Mouse (Mus musculus) heart, embryonic 16.5 days (tissue): ENCODE data around the gene Gm42417. TPM values are rescaled to one million over a fixed set of nuclear protein-coding genes. Genes with fewer than 3 reads are reported as not detected.
A peak's percentile ranks its signal among the peaks of the same experiment; 100 is the strongest.

ENCODE experiments used
- ATAC-seq: fragments of 200-750 bp; cut with Nextera tagmentation; replicated peaks from 2 replicates; pipeline ENCODE4 v1.8.0; 2017; ENCODE audit warnings: moderate number of reproducible peaks; ENCODE audit not compliant: insufficient read depth, low FRiP score; ENCODE audit errors: extremely low read depth
- H3K27ac ChIP-seq: fragments of 300-500 bp; sonication (generic); 2 replicates; pipeline ENCODE4 v1.5.1; 2014; ENCODE audit warnings: mild to moderate bottlenecking, low read length, control low read depth, moderate library complexity
- H3K27me3 ChIP-seq: fragments of 300-500 bp; sonication (generic); 2 replicates; pipeline ENCODE4 v1.6.1; 2014; ENCODE audit warnings: low read length, mixed read lengths; ENCODE audit not compliant: control insufficient read depth, insufficient read depth
- H3K36me3 ChIP-seq: fragments of 300-500 bp; sonication (generic); 2 replicates; pipeline ENCODE4 v1.6.1; 2014; ENCODE audit not compliant: control insufficient read depth, insufficient read depth
- H3K4me1 ChIP-seq: fragments of 300-500 bp; sonication (generic); 2 replicates; pipeline ENCODE4 v1.6.1; 2014; ENCODE audit warnings: low read length, mixed read lengths; ENCODE audit not compliant: control insufficient read depth, insufficient read depth
- H3K4me2 ChIP-seq: fragments of 300-500 bp; sonication (generic); 2 replicates; pipeline ENCODE4 v1.6.1; 2014; ENCODE audit warnings: low read depth, mild to moderate bottlenecking, control low read depth, low read length
- H3K4me3 ChIP-seq: fragments of 300-500 bp; sonication (generic); 2 replicates; pipeline ENCODE4 v1.5.1; 2014; ENCODE audit warnings: mild to moderate bottlenecking, control low read depth, low read length
- H3K9ac ChIP-seq: fragments of 300-500 bp; sonication (generic); 2 replicates; pipeline ENCODE4 v1.6.1; 2014; ENCODE audit warnings: low read length, control low read depth
- H3K9me3 ChIP-seq: fragments of 300-500 bp; sonication (generic); replicated peaks from 2 replicates; pipeline ENCODE4 v1.6.1; 2016; ENCODE audit warnings: low read length; ENCODE audit not compliant: control insufficient read depth
- WGBS: fragments of 180-500 bp; shearing (Covaris S2); extraction: QIAGEN DNeasy Blood & Tissue Kit; methylation state at CpG from one replicate; pipeline ENCODE4 v1.1.7; 2014; 5-methylcytosine and 5-hydroxymethylcytosine counted together
- polyA plus RNA-seq: library from polyadenylated mRNA; unstranded; fragments of >200 nt; fragmentation: Nextera tagmentation; extraction: Ambion mirVana; gene quantifications from 2 replicates; pipeline ENCODE4 v1.2.1, GENCODE M21; 2015

Gene Gm42417
- polyA plus RNA-seq, 1 experiment from 2014 or later, result not detected

DNA sequence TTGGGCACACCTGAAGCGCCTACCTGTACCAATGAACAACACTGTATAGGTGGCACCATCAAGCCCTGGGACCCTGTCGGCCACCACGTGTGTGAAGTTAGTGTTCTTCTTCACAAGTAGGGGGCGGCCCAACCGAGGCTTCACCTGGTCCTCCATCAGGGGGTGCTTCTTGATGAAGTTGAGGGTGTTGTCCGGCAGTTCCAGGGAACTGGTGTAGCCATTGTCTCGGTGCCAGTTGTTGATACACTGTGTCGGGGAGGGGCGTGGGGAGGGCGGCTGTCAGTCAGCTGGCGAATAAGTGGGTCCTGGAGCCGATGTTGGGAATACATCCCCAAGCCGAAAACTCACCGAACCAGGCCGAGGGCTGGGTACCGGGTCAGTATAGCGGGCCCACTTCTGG is 12.7 kb upstream of the Gm42417 start:
- ATAC-seq, result no peak
- Histone ChIP-seq H3K9ac (no peak overlapping the region), H3K36me3 (peaks cover 48% of the 10 kb centered on the region), H3K4me3 (no peak overlapping the region), H3K4me2 (no peak overlapping the region), H3K27ac (no peak overlapping the region), H3K4me1 (peaks cover 34% of the 10 kb centered on the region), H3K9me3 (no peaks in the 10 kb centered on the region), H3K27me3 (no peaks in the 10 kb centered on the region)
- WGBS, result 81% methylated on average over 17 of the region's 17 CpGs

DNA sequence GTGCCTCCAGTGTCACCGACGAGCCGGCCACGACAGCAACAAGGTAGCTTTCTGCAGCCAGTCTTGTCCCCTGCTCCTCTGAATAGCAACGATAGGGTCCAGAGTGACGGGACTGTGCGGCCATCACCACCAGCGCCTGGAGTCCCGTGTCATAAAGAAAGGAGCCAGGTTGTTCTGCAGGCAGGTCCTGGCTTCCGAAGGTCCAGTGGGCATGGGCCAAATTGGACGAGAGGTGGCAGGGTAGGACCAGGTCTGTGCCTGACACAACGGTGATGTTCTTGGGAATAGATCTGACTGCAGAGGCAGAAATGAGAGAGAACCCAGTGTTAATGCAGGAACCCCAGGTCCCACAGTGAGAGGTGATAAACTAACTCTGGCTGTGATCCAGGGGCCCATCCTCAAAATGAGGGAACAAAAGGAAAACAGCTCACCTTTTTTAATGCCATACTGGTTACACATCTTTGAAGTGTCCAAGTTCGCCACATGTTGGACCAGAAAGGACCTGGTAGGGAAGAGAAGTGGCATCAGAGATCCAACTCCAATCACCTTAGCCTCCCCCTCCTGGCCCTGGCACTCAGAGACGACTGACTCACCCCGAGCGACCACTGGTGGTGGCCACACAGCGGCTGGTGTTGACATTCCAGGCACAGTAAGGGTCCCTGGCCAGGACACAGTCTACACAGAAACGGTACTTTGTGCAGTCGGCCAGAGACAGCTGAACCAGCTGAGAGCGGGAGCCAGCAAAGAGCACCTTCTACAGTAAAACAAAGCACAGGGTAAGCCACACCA is 11.0 kb upstream of the Gm42417 start:
- Histone ChIP-seq H3K4me1 (peaks cover 34% of the 10 kb centered on the region), H3K9ac (no peak overlapping the region), H3K9me3 (no peaks in the 10 kb centered on the region), H3K36me3 (peaks cover 48% of the 10 kb centered on the region), H3K27me3 (no peaks in the 10 kb centered on the region), H3K4me3 (no peak overlapping the region), H3K27ac (no peak overlapping the region), H3K4me2 (no peak overlapping the region)
- WGBS, result 72% methylated on average over 20 of the region's 20 CpGs
- ATAC-seq, result no peak

DNA sequence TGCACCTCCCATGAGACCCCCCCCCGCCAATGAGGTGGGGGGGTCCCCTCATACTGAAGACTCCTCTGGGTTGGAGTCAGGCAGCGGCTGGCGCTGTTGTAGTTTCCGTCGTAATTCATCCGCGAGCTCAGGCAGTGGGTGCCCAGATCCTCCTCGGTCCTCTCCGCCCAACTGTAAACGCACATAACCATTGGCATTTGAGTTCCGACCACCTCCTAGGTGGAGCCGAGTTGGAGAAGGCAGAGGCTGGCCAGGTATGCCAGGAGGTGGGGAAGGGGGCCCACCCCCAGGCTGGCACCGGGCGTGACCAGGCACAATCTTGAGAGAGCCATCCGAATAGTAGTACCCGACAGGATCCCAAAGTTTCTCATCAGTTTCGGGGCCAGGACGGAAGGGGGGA is 10.3 kb upstream of the Gm42417 start:
- Histone ChIP-seq H3K9me3 (no peaks in the 10 kb centered on the region), H3K27ac (no peak overlapping the region), H3K9ac (no peak overlapping the region; the same call in 1 of the 2 replicates), H3K4me3 (no peak overlapping the region), H3K4me1 (peaks cover 29% of the 10 kb centered on the region), H3K4me2 (no peak overlapping the region), H3K36me3 (peaks cover 48% of the 10 kb centered on the region), H3K27me3 (no peaks in the 10 kb centered on the region)
- no peak for ATAC-seq
- 83% methylated on average over 18 of the region's 18 CpGs for WGBS

DNA sequence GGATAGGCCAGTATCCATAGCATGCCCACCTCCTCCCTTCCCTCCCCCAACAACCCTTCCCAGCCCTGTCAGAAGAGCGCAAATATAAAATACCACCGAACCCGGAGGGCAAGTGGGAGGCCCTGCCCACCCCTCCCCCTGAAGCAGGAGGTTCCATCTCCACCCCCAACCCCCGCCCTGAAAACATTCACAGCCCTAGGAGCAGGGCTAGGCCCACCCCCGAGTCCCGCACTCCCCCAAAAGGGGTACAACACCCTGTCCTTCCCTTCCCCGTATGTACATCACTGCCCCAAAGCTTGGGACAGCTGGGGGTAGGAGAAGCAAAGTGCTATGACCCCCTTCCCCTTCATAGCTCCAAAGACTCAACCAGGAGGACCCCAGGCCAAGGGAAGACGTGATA is 9.5 kb upstream of the Gm42417 start:
- no peaks in the 10 kb centered on the region for H3K27me3 ChIP-seq
- no peak overlapping the region for H3K27ac ChIP-seq
- H3K4me3 ChIP-seq, result no peak overlapping the region
- H3K4me2 ChIP-seq, result no peak overlapping the region
- no peak for ATAC-seq
- WGBS, result 53% methylated on average over 8 of the region's 8 CpGs
- H3K9me3 ChIP-seq, result no peaks in the 10 kb centered on the region
- H3K36me3 ChIP-seq, result peaks cover 44% of the 10 kb centered on the region
- H3K4me1 ChIP-seq, result peaks cover 24% of the 10 kb centered on the region
- no peak overlapping the region; the same call in 1 of the 2 replicates for H3K9ac ChIP-seq

GRCm38 (mm10) chr1:36547981-36548598 is 8.9 kb upstream of the Gm42417 start:
- WGBS, result 34% methylated on average over 9 of the region's 9 CpGs
- H3K9ac ChIP-seq, result peak overlapping the region; percentile 61; the same call in 1 of the 2 replicates

DNA sequence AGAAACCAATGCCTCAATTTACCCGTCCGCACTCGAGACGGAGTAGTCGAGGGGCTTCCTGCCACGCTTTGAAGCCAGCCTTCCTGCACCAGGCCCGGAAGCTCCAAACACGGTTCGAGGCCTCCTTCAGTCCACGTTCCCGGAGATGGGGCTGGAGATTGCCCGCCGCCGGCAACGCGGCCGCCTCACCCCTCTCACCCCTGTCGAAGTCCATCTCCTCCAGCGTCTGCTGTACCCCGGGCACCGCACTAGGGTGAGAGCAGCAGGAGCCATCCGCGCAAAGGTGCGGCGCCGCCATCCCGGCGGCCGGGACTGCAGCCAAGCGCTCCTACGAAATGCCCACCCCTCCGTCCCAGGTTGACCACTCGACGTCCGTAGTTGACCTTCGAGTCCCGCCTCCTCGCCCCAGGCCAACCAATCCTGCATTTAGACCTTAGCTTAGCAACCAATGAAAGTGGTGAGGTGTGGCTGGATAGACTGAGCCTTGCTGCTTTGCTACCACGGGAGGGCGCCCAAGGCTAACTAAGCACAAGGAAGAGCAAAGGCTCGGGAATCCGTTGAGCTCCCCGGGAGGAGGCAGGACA is 7.8 kb upstream of the Gm42417 start, which contains the start of gene Ankrd39:
Gene Ankrd39 (minus strand): TSS at position 558 of the 584 bp plus-strand sequence.
- peaks cover 27% of the 10 kb centered on the region for H3K4me1 ChIP-seq
- WGBS, result under 1% methylated on average over 43 of the region's 43 CpGs
- no peaks in the 10 kb centered on the region for H3K27me3 ChIP-seq
- H3K4me2 ChIP-seq, result peak within 1 kb of the TSS; percentile 67
- peak; percentile 97 for ATAC-seq
- H3K9me3 ChIP-seq, result no peaks in the 10 kb centered on the region
- H3K9ac ChIP-seq, result peak within 1 kb of the TSS; percentile 85
- H3K27ac ChIP-seq, result peak within 1 kb of the TSS; percentile 69
- H3K4me3 ChIP-seq, result peak within 1 kb of the TSS; percentile 79
- H3K36me3 ChIP-seq, result peaks cover 26% of the 10 kb centered on the region

More at GRCm38 (mm10) chr1:36547981-36548598, 8.9 kb upstream of the Gm42417 start:
- peak overlapping the region; percentile 64 for H3K27ac ChIP-seq
- no peak overlapping the region for H3K4me2 ChIP-seq
- no peaks in the 10 kb centered on the region for H3K27me3 ChIP-seq
- peaks cover 37% of the 10 kb centered on the region for H3K36me3 ChIP-seq
- no peak for ATAC-seq
- H3K4me3 ChIP-seq, result no peak overlapping the region
- H3K4me1 ChIP-seq, result peaks cover 24% of the 10 kb centered on the region
- no peaks in the 10 kb centered on the region for H3K9me3 ChIP-seq

- Histone ChIP-seq H3K27ac (no peak overlapping the region), H3K4me2 (peak overlapping the region; percentile 67), H3K4me1 (peaks cover 27% of the 10 kb centered on the region), H3K27me3 (no peaks in the 10 kb centered on the region), H3K36me3 (peaks cover 26% of the 10 kb centered on the region), H3K9ac (peak overlapping the region; percentile 85), H3K9me3 (no peaks in the 10 kb centered on the region), H3K4me3 (peak overlapping the region; percentile 79)
- ATAC-seq, result no peak
- WGBS, result 60% methylated on average over 19 of the region's 19 CpGs
These were observed 6.8 kb upstream of the Gm42417 start for GRCm38 (mm10) chr1:36545845-36546600.

GRCm38 (mm10) chr1:36545382-36545781 is 6.2 kb upstream of the Gm42417 start:
- no peak for ATAC-seq
- Histone ChIP-seq H3K27ac (no peak overlapping the region), H3K36me3 (peaks cover 24% of the 10 kb centered on the region), H3K9me3 (no peaks in the 10 kb centered on the region), H3K4me1 (peaks cover 27% of the 10 kb centered on the region), H3K4me2 (no peak overlapping the region), H3K4me3 (no peak overlapping the region), H3K9ac (no peak overlapping the region), H3K27me3 (no peaks in the 10 kb centered on the region)
- WGBS, result 69% methylated on average over 2 of the region's 2 CpGs
